Mouse (Mus musculus) thymus, postnatal 0 days (tissue): ENCODE measurements around the gene Ndufaf7. TPM values are rescaled to one million over a fixed set of nuclear protein-coding genes. Genes with fewer than 3 reads are reported as not detected.

Source experiments
- DNase-seq: peaks from one replicate; pipeline ENCODE4 v3.0.0-alpha.2; 2015; ENCODE audit warnings: low spot score
- polyA plus RNA-seq: library from polyadenylated mRNA; unstranded; fragments of >200 nt; fragmentation: Nextera tagmentation; extraction: Ambion mirVana; gene quantifications from 2 replicates; pipeline ENCODE4 v1.2.1, GENCODE M21; 2015

Gene Ndufaf7
- polyA plus RNA-seq: 45.1 and 55.0 TPM in 2 replicates

DNA sequence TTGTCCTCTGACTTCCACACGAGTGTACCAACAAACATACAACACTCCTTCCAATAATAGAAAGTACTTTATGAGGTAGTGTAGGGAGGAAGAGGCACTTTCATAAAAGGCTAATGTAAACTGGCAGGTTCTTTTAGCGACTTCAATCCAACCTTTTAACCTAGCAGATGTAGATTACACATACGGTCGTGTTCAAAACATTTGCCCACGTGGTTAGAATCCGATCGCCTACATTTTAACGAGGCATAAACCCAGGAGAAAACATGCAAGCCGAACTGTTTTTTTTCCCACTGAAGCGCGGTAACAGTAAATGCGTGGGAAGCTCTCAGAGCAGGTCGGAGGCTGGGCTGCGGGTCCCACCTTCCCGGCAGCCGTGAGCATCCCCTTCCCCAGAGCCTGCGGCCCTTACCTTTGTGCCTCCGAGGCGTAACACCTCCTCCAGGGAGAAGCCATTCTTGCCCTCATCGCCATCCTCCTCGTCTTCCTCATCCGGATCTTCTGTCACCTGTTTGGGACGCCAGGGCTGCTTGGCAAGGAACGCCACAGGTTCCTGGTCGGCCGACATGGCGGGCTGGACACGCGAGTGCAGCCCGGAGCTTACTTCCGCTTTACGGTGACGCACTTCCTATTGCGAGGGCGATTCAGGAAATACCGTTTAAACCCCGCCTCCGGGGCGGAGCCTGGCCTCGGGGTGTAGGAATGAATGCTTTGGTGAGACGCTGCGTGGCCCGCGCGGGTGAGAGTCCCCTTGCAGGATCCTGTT, at the start of gene Ndufaf7, which contains the start of gene Cebpz:
TSS of gene Ndufaf7 (plus strand) at position 671 of the 763 bp plus-strand sequence.
TSS of gene Cebpz (minus strand) at position 601 of the 763 bp plus-strand sequence.
- DNase-seq: peak; percentile 97

DNA sequence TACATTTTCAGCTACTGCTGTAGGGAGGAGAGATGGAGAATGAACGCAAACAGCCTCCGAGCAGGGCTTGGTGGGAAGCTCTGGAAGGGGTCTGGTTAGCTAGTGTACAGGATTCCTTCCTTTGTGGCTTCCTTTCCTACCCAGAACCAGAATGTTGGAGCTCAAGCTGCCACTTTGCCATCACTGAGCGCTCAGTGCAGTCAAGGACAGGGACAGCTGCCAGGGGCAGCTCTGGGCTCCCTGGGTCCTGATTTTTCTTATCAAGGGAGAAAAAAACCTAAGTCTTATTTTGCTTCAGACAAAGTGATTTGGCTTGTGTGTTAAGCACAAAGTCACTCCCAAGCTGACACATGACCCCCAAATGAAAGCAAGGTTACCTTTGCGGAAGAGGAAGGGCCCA, 48.4 kb upstream of the Ndufaf7 start:
- no peak for DNase-seq

DNA sequence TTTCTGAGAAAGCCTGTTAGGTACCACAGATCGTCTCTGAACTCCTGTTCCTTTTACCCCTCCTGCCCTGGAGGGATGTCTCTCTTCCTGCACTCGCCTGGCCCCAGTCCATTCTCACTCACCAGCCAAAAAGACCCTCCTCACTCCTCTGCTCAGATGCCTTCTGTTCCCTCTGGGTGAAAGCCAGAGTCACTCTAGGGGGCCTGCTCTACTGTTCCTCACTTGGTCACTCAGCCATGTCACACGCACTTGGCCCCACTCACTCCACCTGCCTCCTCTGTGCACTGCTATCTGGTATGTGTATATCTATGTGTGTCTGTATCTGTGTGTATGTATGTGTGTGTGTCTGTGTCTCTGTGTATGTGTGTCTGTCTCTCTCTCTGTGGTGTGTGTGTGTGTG, 47.8 kb upstream of the Ndufaf7 start:
- DNase-seq: no peak

DNA sequence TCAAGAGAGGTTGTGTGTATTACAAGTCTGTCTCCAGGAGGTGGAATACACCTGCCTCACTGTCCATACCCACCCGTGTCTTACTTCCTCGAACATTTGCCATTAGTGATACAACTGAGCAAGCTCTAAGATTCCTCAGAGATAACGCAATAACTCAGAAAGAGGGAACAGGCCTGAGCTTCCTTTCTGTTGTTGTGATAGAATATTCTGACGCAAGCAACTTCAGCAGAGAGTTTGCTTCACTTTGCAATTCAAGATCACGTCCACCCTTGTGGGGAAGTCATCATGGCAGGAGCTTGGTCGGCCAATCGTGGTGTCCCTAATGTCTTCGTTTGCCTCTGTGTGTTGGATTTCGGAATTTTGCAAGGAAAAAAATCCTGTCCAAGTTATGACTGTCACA, 45.9 kb upstream of the Ndufaf7 start:
- no peak for DNase-seq

DNA sequence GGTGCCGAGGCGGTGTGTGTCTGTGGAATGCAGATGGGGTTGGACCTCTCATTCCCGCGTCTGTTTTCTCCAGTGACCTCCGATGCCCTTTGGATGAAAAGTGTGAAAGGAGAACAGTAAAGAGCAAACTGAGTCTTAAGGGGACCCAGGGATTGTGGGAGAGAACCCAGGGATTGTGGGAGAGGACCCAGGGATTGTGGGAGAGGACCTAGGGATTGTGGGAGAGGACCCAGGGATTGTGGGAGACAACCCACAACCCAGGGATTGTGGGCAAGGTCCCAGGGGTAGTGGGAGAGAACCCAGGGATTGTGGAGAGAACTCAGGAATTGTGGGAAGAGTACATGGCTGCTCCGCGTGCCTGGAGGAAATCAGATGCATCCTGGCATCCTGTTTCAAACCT, 41.9 kb upstream of the Ndufaf7 start:
- no peak for DNase-seq

DNA sequence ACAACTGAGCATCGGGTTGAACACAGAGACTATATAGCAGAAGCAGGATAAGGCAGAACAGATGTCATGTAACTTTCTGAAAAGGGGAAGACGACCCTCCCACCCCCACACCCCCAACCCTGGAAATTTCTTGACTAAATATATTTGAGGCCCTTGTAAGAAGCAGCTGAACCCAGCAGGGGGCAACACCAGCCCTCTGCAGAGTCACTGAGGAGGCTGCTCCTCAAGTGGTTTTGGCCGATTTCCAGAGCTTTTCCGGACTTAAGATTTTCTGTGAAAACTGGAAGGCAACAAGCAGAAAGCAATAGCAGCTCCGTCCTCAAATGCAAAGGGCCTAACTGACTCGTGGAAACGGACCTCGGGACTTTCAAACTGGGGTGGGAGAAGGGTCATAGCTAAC, 41.5 kb upstream of the Ndufaf7 start:
- peak; percentile 28 for DNase-seq

DNA sequence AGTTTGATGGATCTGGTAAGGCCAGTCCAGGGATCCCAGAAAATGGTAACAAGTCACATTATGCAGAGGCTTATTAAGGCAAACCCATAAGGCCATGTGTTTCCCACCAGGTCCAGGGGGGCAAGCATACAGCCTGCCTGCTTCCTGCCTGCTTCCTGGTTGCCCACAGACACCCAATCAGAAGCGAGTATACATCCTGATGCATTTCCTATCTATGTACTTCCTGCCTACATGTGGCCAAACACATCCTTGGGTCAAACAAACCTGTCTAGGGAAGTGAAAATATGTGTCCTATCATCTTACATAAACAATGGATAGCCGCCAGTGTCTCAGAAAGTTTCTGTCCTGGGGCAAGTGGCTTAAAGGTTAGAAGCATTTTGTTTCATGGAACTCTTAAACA, 33.8 kb upstream of the Ndufaf7 start:
- no peak for DNase-seq

DNA sequence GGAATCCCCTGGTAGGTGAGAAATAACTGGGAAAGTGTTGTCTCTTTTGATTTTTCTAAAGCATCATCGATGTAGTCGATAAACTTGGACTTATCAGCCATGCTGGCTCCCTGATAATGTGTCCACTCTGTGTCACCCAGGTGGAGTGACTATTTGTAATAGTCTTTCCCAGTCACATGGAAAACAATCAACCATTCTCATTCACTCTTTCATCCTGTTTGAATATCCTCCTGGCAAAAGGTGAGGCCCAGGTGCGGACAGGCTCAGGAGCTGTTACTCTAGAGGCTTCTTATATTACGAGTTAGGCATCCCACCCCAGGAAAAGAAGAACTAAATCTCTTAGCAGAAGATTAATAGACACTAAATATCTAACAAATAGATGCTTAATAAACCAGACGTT, 30.0 kb upstream of the Ndufaf7 start, which contains the start of gene Sult6b1:
TSS of gene Sult6b1 (minus strand) at position 101 of the 400 bp plus-strand sequence.
- no peak for DNase-seq

DNA sequence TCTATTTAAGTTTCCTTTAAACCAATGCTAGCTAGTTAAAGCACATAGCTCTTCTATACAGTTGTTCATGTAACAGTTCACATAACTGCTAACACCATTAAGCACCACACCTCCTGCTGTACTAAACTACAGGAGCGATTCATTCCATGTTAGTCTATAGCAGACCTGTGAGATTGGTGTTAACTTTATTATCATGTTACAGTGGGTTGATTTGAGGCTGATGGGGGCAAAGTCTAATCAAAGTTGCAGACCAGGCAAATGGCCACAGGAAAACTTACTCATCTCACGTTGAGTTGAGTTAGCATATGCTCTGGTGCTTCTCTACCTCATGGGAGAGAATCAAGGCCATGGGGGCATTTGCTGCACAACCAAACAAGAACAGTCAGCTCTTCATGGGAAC, 27.6 kb upstream of the Ndufaf7 start:
- no peak for DNase-seq

DNA sequence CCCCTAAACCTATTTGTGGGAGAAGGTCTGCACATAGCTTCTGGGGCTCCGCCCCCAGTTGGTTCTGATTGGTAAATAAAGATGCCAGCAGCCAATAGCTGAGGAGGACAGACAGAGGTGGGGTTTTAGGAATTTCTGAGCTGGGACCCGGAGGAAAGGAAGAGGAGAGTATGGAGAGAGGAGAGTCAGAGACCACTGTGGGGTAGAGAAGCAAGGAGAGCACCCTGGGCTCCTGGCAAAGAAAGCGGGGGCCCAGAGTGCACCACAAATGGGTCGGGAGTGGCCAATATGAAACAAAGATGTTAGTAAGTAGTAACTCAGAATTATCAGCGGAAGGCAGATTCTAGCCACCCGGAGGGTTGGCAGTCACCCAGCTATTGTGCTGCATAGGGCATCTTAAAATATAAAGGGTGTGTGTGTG, 24.1 kb upstream of the Ndufaf7 start:
- DNase-seq: peak; percentile 11

DNA sequence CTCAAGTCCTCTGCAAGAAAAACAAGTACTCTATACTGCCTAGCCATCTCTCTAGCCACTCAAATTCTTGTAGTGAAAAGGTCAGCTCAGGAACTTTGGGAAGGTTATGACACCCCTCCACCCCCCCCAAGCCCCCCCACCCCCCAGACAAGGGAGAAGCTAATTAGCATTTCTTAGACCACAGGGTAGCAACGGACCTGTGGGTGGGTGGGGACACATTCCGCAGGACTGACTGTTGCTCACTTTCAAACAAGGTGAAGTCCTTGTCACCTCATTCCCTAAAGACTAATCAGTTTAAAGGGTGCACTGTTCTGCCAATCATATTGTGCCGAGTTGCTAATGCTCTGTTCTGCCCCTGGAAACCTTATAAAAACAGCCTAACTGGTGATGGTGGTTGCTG, 23.0 kb upstream of the Ndufaf7 start:
- no peak for DNase-seq

DNA sequence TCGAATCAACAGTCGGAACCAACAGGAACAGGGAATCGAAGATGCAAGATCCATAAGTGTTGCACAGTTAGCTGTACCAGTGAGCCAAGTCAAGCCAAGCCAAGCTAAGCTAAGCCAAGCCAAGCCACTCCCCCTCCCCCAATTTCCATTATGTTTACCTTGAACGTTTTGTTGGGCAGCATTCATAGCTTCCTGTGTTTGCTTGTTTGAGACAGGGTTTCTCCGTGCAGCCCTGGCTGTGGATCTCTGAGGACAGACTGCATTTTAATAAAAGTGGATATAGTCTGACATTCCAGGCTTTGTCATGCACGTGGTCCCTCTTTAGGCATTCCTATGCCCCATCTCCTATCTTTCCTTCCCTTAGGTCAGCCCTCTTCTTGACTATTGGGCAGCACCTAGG, 21.2 kb upstream of the Ndufaf7 start:
- no peak for DNase-seq

DNA sequence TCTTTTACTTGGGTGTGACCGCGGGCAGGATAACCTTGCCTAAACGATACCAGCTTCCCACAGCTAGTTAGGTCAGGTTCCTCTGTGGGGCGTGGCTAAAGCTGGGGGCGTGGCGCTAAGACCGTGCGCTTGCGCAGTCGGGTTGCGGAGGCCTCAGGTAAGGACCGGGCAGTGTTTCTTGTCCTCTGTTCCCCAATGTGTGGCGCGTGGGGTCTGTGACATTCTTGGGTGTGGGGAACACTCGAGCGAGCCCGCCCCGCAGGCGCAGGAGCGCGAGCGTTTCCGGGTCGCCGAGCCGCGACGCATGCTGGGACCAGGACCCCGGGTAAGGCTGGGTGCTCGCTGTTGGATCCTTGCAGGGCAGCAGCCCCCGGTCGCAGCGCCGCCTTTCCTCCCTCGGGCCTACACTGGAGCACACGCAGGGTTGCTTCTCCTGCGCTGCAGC, 20.5 kb upstream of the Ndufaf7 start, which contains the start of gene Cebpzos:
TSS of gene Cebpzos (plus strand) at position 132 of the 445 bp plus-strand sequence.
- peak; percentile 92 for DNase-seq

DNA sequence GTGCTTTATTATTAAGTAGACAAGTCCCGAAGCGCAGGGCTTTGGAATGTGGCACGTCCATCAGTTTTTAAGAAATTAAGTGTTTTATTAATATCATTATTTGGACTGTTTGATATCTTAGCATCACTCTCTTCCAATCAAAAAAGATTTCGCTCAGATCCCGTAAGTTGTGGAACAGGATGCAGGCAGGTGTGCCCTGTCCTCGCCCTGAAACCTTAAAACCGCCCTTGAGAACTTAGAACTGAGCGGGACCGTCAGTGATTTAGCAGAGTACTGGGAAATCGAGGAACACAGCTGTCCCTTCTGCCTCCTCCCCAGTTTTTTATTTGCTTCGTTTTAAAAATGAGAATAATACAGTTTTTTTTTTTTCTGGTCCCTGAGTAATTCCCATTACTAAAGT, 20.0 kb upstream of the Ndufaf7 start:
- no peak for DNase-seq

DNA sequence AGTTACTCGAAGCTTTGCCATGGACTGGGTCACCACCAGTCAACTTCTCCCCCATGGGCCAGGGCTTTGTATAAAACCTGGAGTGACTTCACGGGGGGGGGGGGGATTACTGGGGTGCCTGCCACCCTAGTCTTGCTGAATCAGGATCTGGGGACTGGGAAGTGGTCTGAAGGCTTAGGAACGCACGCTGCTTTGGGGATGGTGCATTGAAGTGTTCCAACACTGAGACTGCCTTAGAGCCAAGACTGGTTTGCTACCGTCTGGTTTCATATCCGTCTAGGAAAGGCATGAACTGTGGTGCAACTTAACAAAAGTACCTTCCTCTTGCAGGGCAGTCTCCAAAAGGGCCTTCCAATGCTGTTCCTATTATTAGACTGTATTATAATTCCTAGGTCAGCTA, 19.2 kb upstream of the Ndufaf7 start:
- DNase-seq: no peak

DNA sequence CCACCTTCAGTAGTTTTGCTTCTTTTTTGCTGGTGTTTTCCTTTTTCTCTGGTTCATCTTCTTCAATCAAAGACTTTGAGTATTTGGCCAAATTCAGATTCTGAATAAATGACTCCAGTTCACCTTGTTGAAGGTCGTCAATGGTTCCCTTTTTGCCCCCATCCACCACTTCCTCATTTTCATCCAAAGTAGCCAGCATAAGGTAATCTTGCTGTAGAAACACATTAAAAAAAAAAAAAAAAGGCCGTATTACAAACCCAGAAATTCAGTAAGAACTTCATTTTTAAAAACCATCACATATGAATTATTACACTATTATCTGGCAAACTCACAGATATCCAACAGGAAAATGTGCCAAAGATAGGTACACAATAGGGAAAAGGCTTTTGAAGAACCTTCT, 1.1 kb upstream of the Ndufaf7 start:
- no peak for DNase-seq

DNA sequence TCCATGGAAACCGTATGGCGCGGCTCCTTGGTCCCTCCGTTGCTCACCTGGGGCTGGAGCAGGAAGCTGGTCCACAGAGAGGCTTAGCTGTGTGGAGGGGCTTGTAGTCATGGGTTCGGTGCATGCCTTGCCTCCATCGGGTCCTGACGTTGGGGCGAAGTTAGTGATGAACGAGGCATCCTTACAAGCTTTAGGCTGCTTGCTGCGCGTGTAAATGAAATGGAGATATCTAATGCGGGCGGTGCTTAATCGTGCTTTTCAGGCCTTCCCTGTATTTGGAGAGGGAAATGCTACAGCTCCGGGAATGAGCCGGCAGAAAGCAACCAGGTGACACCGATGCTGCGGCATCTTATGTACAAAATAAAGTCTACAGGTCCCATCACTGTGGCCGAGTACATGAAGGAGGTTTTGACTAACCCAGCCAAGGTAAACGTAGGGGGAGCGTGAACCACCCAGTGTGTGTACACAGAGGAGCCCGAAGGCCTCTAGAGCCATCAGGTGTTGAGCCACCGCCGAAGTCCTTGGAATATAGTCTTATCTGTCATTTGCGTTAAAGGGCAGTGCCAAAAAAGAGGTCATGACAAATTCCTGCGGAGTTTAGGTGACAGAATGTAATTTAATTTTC, 405 bp downstream of the Ndufaf7 start:
- DNase-seq: no peak

DNA sequence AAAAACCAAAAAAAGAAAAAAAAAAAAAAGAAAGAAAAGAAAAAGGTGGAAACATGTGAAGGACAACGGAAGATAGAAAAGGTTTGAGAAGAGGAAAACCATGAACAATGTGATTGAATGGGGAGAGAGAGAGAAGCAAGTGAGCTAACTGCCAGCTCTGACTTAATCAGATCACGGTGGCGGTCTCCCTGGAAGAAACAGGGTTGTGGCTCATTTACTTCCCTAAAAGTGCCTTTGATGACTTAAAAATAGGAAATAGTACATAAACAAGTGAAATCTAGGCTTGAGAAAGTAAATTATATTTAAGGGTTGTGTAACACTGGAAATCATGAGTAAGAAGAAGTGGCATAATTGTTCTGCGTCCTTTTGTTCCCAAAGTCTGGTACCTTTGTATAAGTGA, 2.0 kb downstream of the Ndufaf7 start:
- DNase-seq: no peak

DNA sequence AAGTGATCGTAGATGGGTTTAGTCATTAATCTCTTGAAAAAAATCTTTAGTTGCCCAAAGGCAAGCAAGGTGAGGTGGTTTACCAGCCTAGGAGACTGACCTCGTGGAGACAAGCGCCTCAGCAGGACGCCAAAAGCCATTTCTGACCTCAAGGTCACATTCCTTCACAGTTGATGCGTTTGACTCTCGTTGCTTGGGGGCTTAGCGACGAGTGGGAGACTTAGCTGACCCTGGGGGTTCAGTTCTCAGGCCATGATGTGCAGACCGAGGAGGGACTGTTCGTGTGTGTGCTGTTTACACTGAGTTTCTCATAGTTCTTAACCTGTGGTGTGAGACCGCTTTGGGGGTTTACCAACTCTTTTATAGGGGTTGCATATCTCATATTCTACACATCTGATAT, 5.6 kb downstream of the Ndufaf7 start:
- no peak for DNase-seq

DNA sequence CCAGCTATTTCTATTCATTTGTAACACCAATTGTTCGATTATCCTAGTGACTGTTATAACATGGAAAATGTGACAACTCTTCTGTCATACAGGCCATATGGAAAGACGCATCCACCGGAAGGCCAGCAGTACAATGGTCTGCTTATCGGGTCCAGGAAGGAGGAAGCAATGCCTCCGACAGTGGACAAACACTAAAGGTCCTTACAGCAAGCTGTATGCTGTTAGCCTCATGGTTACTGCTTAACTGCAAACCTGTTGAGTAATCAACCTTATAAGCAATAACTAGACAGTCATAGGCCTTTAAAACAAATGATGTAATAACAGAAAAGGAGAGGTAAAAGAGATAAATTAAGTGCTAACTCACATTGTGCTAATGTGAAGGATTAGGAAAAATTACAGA, 14.3 kb downstream of the Ndufaf7 start:
- no peak for DNase-seq

DNA sequence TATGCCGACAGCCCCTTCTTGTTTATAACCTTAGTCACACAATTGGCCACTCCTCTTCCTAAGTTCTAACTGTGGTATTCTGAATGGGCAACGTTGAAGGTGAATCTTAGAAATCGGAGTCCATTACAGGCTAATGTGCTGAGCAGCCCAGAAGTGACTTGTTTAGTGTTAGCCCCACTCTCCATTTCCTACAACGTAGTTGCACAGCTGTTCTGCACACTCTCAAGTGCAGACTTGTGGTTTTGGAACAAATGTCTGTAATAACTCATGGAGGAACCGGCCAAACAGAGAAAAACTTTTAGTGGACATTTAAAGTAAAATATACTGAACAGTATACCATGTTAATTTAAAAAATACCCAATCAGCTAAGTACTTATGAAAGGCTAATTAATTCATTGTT, 15.1 kb downstream of the Ndufaf7 start:
- no peak for DNase-seq

DNA sequence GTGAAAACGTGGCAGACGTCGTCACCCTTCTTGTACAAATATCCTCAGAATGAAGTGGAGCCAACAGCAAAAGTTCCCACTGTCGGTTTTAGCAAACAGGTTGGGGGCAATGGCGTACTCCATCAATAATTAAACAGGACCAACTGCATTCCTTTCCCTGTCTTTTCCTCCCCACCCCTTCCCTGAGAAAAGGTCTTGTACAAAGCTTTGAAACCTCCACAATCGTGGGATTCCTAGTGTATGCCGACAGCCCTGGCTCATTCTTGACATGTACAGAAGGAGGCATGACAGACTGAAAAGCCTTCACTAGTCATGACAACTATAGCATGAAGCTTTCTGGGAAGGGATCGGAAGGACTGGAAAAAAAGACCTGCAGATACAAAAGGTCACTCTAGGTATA, 16.3 kb downstream of the Ndufaf7 start:
- DNase-seq: no peak

DNA sequence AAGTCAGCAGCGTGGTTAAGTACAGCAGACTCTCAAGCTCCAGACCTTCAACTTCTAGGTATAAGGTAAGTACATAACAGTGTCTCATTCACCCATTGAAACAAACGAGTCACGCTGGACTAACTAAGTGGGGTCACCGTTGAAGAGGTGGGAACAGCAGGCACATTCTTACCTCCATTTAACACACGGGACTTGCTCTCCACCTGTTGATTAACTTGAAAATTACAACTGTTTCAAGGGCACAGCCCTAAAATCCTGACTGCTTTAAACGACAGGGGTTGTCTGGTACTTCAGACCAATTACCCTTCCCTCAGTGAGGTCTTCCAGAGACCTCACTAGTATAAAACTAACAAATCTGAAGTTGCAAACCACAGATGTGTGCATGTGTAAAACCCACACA, 22.5 kb downstream of the Ndufaf7 start:
- no peak for DNase-seq
